Mouse (Mus musculus): ENCODE data around the gene Hmces.

GRCm38 (mm10) chr6:87879010-87879409, 34.7 kb upstream of the Hmces start:
- no peak for TF ChIP-seq CTCF (IDR thresholded peaks at IDR 0.05; ENCODE audit: control insufficient read depth, insufficient read depth, insufficient replicate concordance, low read depth, low read length)
- TF ChIP-seq POLR2A (IDR thresholded peaks at IDR 0.05; ENCODE audit: control insufficient read depth, low read depth, low read length), result no peak

Data from testis, adult 2 months (tissue).